Mouse (Mus musculus): Measurements from ENCODE around the gene Smc6. TPM values are rescaled to one million over a fixed set of nuclear protein-coding genes. Genes with fewer than 3 reads are reported as not detected.

Smc6 gene
- polyA plus RNA-seq, 1 experiment from 2014 or later, result 106 TPM

DNA sequence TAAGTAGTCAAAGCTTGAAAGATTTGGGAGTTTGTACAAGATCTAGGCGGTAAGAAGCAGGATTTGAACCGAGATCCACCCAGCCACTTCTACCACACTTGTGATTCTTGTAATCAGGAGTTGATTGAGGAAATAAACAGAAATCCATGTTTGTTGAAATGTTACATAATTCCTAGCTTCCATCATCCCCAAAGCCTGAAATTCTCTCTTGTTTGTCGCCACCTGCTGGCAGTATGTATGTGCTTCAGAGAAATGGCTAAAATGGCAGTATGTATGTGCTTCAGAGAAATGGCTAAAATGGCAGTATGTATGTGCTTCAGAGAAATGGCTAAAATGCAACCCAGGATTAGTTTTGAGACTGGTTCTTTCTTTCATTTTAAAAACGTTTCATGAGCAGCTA is 71.2 kb downstream of the Smc6 start:
- H3K4me3 ChIP-seq (ENCODE audit: control insufficient read depth in 1 of 2, insufficient read depth in 1 of 2, low read depth in 1 of 2, low read length in 2 of 2), result no peak overlapping the region
- 38% methylated on average over 4 of the region's 4 CpGs for WGBS
- H3K36me3 ChIP-seq (ENCODE audit: control insufficient read depth, insufficient read depth, low read length), result no peaks in the 10 kb centered on the region
- no peak overlapping the region for H3K27ac ChIP-seq (replicated peaks in 1 of 2; ENCODE audit: control insufficient read depth in 1 of 2, insufficient read depth in 1 of 2, low read depth in 2 of 2, low read length in 2 of 2)
- no peaks in the 10 kb centered on the region for H3K27me3 ChIP-seq (ENCODE audit: control insufficient read depth, insufficient read depth, low read length)
- ATAC-seq (ENCODE audit: insufficient number of reproducible peaks, insufficient read depth, low FRiP score, low read depth), result no peak
- H3K9me3 ChIP-seq (ENCODE audit: control insufficient read depth, low read length), result no peaks in the 10 kb centered on the region
- no peak overlapping the region for H3K9ac ChIP-seq (ENCODE audit: low read length)
- no peaks in the 10 kb centered on the region for H3K4me1 ChIP-seq (ENCODE audit: control insufficient read depth in 2 of 2, insufficient read depth in 2 of 2, low read length in 2 of 2)
- H3K4me2 ChIP-seq (ENCODE audit: low read length), result no peak overlapping the region

GRCm38 (mm10) chr12:11338251-11338650 is 72.6 kb downstream of the Smc6 start:
- no peak overlapping the region for H3K27ac ChIP-seq (replicated peaks in 1 of 2; ENCODE audit: control insufficient read depth in 1 of 2, insufficient read depth in 1 of 2, low read depth in 2 of 2, low read length in 2 of 2)
- H3K27me3 ChIP-seq (ENCODE audit: control insufficient read depth, insufficient read depth, low read length), result no peaks in the 10 kb centered on the region
- H3K9me3 ChIP-seq (ENCODE audit: control insufficient read depth, low read length), result no peaks in the 10 kb centered on the region
- 92% methylated on average over 2 of the region's 2 CpGs for WGBS
- H3K4me2 ChIP-seq (ENCODE audit: low read length), result no peak overlapping the region
- no peak for ATAC-seq (ENCODE audit: insufficient number of reproducible peaks, insufficient read depth, low FRiP score, low read depth)
- H3K36me3 ChIP-seq (ENCODE audit: control insufficient read depth, insufficient read depth, low read length), result no peaks in the 10 kb centered on the region
- H3K4me3 ChIP-seq (ENCODE audit: control insufficient read depth in 1 of 2, insufficient read depth in 1 of 2, low read depth in 1 of 2, low read length in 2 of 2), result no peak overlapping the region
- no peaks in the 10 kb centered on the region for H3K4me1 ChIP-seq (ENCODE audit: control insufficient read depth in 2 of 2, insufficient read depth in 2 of 2, low read length in 2 of 2)
- no peak overlapping the region for H3K9ac ChIP-seq (ENCODE audit: low read length)

- Histone ChIP-seq H3K36me3 (ENCODE audit: control insufficient read depth, insufficient read depth, low read length) (no peaks in the 10 kb centered on the region), H3K27me3 (ENCODE audit: control insufficient read depth, insufficient read depth, low read length) (no peaks in the 10 kb centered on the region), H3K4me1 (ENCODE audit: control insufficient read depth in 2 of 2, insufficient read depth in 2 of 2, low read length in 2 of 2) (no peaks in the 10 kb centered on the region), H3K9ac (ENCODE audit: low read length) (no peak overlapping the region), H3K4me3 (ENCODE audit: control insufficient read depth in 1 of 2, insufficient read depth in 1 of 2, low read depth in 1 of 2, low read length in 2 of 2) (no peak overlapping the region), H3K4me2 (ENCODE audit: low read length) (no peak overlapping the region), H3K9me3 (ENCODE audit: control insufficient read depth, low read length) (no peaks in the 10 kb centered on the region), H3K27ac (replicated peaks in 1 of 2; ENCODE audit: control insufficient read depth in 1 of 2, insufficient read depth in 1 of 2, low read depth in 2 of 2, low read length in 2 of 2) (no peak overlapping the region)
- 66% methylated on average over 6 of the region's 6 CpGs for WGBS
- no peak for ATAC-seq (ENCODE audit: insufficient number of reproducible peaks, insufficient read depth, low FRiP score, low read depth)
Observed at GRCm38 (mm10) chr12:11342020-11342600, 76.4 kb downstream of the Smc6 start.

DNA sequence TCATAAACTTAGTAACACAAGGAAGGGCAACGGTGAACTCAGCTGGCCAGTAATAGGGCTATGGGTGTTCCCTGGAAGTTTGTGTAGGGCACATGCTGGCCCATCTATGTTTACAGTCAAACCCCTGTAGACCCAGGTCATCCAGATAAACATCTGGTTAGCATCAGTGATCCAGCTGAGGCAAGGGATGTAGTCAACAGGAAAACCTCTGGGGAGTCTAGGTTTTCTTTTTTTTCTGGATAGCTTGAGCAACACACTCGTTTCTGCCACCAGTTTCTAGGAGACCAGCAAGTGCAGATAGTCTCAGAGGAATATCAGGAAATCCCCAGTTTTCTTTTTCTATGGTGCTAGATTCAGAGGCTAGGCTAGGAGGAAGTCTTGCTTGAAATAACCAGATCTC is 80.3 kb downstream of the Smc6 start:
- Histone ChIP-seq H3K9ac (ENCODE audit: low read length) (no peak overlapping the region), H3K27me3 (ENCODE audit: control insufficient read depth, insufficient read depth, low read length) (no peaks in the 10 kb centered on the region), H3K4me1 (ENCODE audit: control insufficient read depth in 2 of 2, insufficient read depth in 2 of 2, low read length in 2 of 2) (no peaks in the 10 kb centered on the region), H3K36me3 (ENCODE audit: control insufficient read depth, insufficient read depth, low read length) (no peaks in the 10 kb centered on the region), H3K4me3 (ENCODE audit: control insufficient read depth in 1 of 2, insufficient read depth in 1 of 2, low read depth in 1 of 2, low read length in 2 of 2) (no peak overlapping the region), H3K9me3 (ENCODE audit: control insufficient read depth, low read length) (no peaks in the 10 kb centered on the region), H3K27ac (replicated peaks in 1 of 2; ENCODE audit: control insufficient read depth in 1 of 2, insufficient read depth in 1 of 2, low read depth in 2 of 2, low read length in 2 of 2) (no peak overlapping the region), H3K4me2 (ENCODE audit: low read length) (no peak overlapping the region)
- WGBS, result 40% methylated on average over 2 of the region's 2 CpGs
- ATAC-seq (ENCODE audit: insufficient number of reproducible peaks, insufficient read depth, low FRiP score, low read depth), result no peak

GRCm38 (mm10) chr12:11348423-11348822 is 82.7 kb downstream of the Smc6 start:
- 7% methylated on average over 1 of the region's 1 CpGs for WGBS
- Histone ChIP-seq H3K27me3 (ENCODE audit: control insufficient read depth, insufficient read depth, low read length) (no peaks in the 10 kb centered on the region), H3K36me3 (ENCODE audit: control insufficient read depth, insufficient read depth, low read length) (no peaks in the 10 kb centered on the region), H3K9ac (ENCODE audit: low read length) (no peak overlapping the region), H3K9me3 (ENCODE audit: control insufficient read depth, low read length) (no peaks in the 10 kb centered on the region), H3K4me3 (ENCODE audit: control insufficient read depth in 1 of 2, insufficient read depth in 1 of 2, low read depth in 1 of 2, low read length in 2 of 2) (no peak overlapping the region), H3K4me1 (ENCODE audit: control insufficient read depth in 2 of 2, insufficient read depth in 2 of 2, low read length in 2 of 2) (no peaks in the 10 kb centered on the region), H3K27ac (replicated peaks in 1 of 2; ENCODE audit: control insufficient read depth in 1 of 2, insufficient read depth in 1 of 2, low read depth in 2 of 2, low read length in 2 of 2) (no peak overlapping the region), H3K4me2 (ENCODE audit: low read length) (no peak overlapping the region)
- ATAC-seq (ENCODE audit: insufficient number of reproducible peaks, insufficient read depth, low FRiP score, low read depth), result no peak

DNA sequence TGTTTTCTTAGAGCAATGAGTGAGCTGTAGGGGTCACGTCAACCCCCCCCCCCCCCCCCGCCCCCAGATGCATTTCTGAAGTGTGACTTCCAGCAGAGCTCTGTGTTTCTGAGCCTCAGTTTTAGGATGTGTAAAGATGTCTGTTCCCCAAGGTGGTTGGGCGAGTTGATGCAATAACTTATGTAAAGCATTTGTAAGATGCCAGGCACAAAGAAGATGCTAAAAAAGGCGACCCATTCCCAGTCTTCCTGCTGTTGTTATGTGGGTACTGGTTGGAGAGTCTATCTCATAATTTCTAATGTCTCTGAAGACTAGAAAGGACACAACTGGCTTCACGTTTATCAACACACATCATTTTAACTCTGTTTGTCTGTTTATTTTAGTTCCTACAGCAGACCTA is 84.2 kb downstream of the Smc6 start:
- no peak for ATAC-seq (ENCODE audit: insufficient number of reproducible peaks, insufficient read depth, low FRiP score, low read depth)
- WGBS, result 40% methylated on average over 5 of the region's 5 CpGs
- Histone ChIP-seq H3K4me1 (ENCODE audit: control insufficient read depth in 2 of 2, insufficient read depth in 2 of 2, low read length in 2 of 2) (no peaks in the 10 kb centered on the region), H3K9ac (ENCODE audit: low read length) (no peak overlapping the region), H3K4me3 (ENCODE audit: control insufficient read depth in 1 of 2, insufficient read depth in 1 of 2, low read depth in 1 of 2, low read length in 2 of 2) (no peak overlapping the region), H3K9me3 (ENCODE audit: control insufficient read depth, low read length) (no peaks in the 10 kb centered on the region), H3K27ac (replicated peaks in 1 of 2; ENCODE audit: control insufficient read depth in 1 of 2, insufficient read depth in 1 of 2, low read depth in 2 of 2, low read length in 2 of 2) (no peak overlapping the region), H3K36me3 (ENCODE audit: control insufficient read depth, insufficient read depth, low read length) (no peaks in the 10 kb centered on the region), H3K4me2 (ENCODE audit: low read length) (no peak overlapping the region), H3K27me3 (ENCODE audit: control insufficient read depth, insufficient read depth, low read length) (no peaks in the 10 kb centered on the region)

DNA sequence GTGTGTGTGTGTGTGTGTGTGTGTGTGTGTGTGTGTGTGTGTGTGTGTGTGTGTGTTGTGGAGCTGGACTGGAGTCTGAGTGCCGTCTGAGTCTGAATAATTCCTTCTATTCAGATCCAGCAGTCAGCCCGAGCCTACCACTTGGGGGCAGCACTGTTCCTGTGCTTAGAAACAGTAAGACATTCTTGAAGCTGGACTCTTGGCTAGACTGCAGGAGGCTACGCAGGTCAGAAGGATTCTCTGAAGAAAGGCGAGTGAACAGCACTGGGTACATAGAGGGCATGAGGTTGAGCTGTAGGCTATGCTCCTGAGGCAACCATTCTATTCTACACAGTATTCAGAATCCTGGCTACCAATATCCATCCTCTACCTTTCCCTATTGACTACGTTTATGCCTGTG is 85.2 kb downstream of the Smc6 start:
- no peaks in the 10 kb centered on the region for H3K27me3 ChIP-seq (ENCODE audit: control insufficient read depth, insufficient read depth, low read length)
- WGBS, result 32% methylated on average over 5 of the region's 5 CpGs
- H3K4me1 ChIP-seq (ENCODE audit: control insufficient read depth in 2 of 2, insufficient read depth in 2 of 2, low read length in 2 of 2), result no peaks in the 10 kb centered on the region
- no peak for ATAC-seq (ENCODE audit: insufficient number of reproducible peaks, insufficient read depth, low FRiP score, low read depth)
- no peak overlapping the region for H3K27ac ChIP-seq (replicated peaks in 1 of 2; ENCODE audit: control insufficient read depth in 1 of 2, insufficient read depth in 1 of 2, low read depth in 2 of 2, low read length in 2 of 2)
- H3K4me2 ChIP-seq (ENCODE audit: low read length), result no peak overlapping the region
- H3K9ac ChIP-seq (ENCODE audit: low read length), result no peak overlapping the region
- no peak overlapping the region for H3K4me3 ChIP-seq (ENCODE audit: control insufficient read depth in 1 of 2, insufficient read depth in 1 of 2, low read depth in 1 of 2, low read length in 2 of 2)
- no peaks in the 10 kb centered on the region for H3K9me3 ChIP-seq (ENCODE audit: control insufficient read depth, low read length)
- no peaks in the 10 kb centered on the region for H3K36me3 ChIP-seq (ENCODE audit: control insufficient read depth, insufficient read depth, low read length)

- Histone ChIP-seq H3K9me3 (ENCODE audit: control insufficient read depth, low read length) (no peaks in the 10 kb centered on the region), H3K27ac (replicated peaks in 1 of 2; ENCODE audit: control insufficient read depth in 1 of 2, insufficient read depth in 1 of 2, low read depth in 2 of 2, low read length in 2 of 2) (no peak overlapping the region), H3K4me3 (ENCODE audit: control insufficient read depth in 1 of 2, insufficient read depth in 1 of 2, low read depth in 1 of 2, low read length in 2 of 2) (no peak overlapping the region), H3K27me3 (ENCODE audit: control insufficient read depth, insufficient read depth, low read length) (no peaks in the 10 kb centered on the region), H3K4me2 (ENCODE audit: low read length) (no peak overlapping the region), H3K9ac (ENCODE audit: low read length) (no peak overlapping the region), H3K36me3 (ENCODE audit: control insufficient read depth, insufficient read depth, low read length) (no peaks in the 10 kb centered on the region), H3K4me1 (ENCODE audit: control insufficient read depth in 2 of 2, insufficient read depth in 2 of 2, low read length in 2 of 2) (no peaks in the 10 kb centered on the region)
- ATAC-seq (ENCODE audit: insufficient number of reproducible peaks, insufficient read depth, low FRiP score, low read depth), result no peak
- 90% methylated on average over 6 of the region's 6 CpGs for WGBS
Observed at GRCm38 (mm10) chr12:11362435-11362834, 96.7 kb downstream of the Smc6 start.
